ENCODE assay signal across 23 mouse cellular contexts in genomic region chr4:141862867-141863266, GRCm38 (mm10). TPM values are rescaled to one million over a fixed set of nuclear protein-coding genes. Genes with fewer than 3 reads are reported as not detected.
DNase-seq lines count a peak whose midpoint lies in the region; ATAC-seq and TF ChIP-seq lines count a peak whose summit lies in the region.
"Had no signal": no experiment of that assay in that cellular context is flagged by ENCODE, and none has a peak within 500 bp of the region (broad histone marks: within the 10 kb centered on the region; RNA-seq: fewer than 3 reads in every experiment).

No protein-coding gene starts in this region.

- TF ChIP-seq EP300 in lung, postnatal 0 days (IDR thresholded peaks at IDR 0.05) = 0 out of 2 replicates have a peak, but pooled peaks have one; percentile 24
- TF ChIP-seq EP300 in heart, postnatal 0 days (IDR thresholded peaks at IDR 0.05; ENCODE audit: low read depth) = no peak

- 87% methylated on average over 5 of the region's 5 CpGs for WGBS in heart, embryonic 10.5 days
- WGBS in lung, postnatal 0 days = 75% methylated on average over 5 of the region's 5 CpGs
- 70% methylated on average over 5 of the region's 5 CpGs for WGBS in lung, adult 2 months
- 37% methylated on average over 5 of the region's 5 CpGs for WGBS in heart, postnatal 0 days

- H3K36me3 ChIP-seq in heart, embryonic 10.5 days = peaks cover 77% of the 10 kb centered on the region
- H3K36me3 ChIP-seq in lung, postnatal 0 days (ENCODE audit: insufficient read depth, low read length) = no peaks in the 10 kb centered on the region
- peaks cover 26% of the 10 kb centered on the region for H3K36me3 ChIP-seq in heart, postnatal 0 days (replicated peaks; ENCODE audit: control insufficient read depth, insufficient read depth, low read length)

- no peaks in the 10 kb centered on the region for H3K9me3 ChIP-seq in heart, embryonic 10.5 days
- H3K9me3 ChIP-seq in lung, postnatal 0 days (ENCODE audit: low read length) = no peaks in the 10 kb centered on the region
- H3K9me3 ChIP-seq in heart, postnatal 0 days (replicated peaks; ENCODE audit: control insufficient read depth, low read length) = no peaks in the 10 kb centered on the region
- H3K9me3 ChIP-seq: embryonic facial prominence, embryonic 12.5 days; liver, embryonic 13.5 days; neural tube, embryonic 13.5 days had no signal

- TF ChIP-seq CTCF in lung, postnatal 0 days (IDR thresholded peaks at IDR 0.05) = no peak
- TF ChIP-seq CTCF in lung, adult 2 months (IDR thresholded peaks at IDR 0.05; ENCODE audit: insufficient read depth, low read length) = no peak
- no peak for TF ChIP-seq CTCF in heart, postnatal 0 days (IDR thresholded peaks at IDR 0.05; ENCODE audit: low read depth)

- H3K27me3 ChIP-seq in heart, embryonic 10.5 days (ENCODE audit: insufficient read depth, poor library complexity, severe bottlenecking) = no peaks in the 10 kb centered on the region
- no peaks in the 10 kb centered on the region for H3K27me3 ChIP-seq in lung, postnatal 0 days (replicated peaks; ENCODE audit: insufficient read depth, low read length)
- no peaks in the 10 kb centered on the region for H3K27me3 ChIP-seq in heart, postnatal 0 days (ENCODE audit: control insufficient read depth, insufficient read depth, low read length)
- H3K27me3 ChIP-seq: embryonic facial prominence, embryonic 12.5 days; liver, embryonic 13.5 days; neural tube, embryonic 13.5 days; Patski had no signal

- no peak overlapping the region for H3K4me3 ChIP-seq in heart, embryonic 10.5 days
- no peak overlapping the region for H3K4me3 ChIP-seq in lung, postnatal 0 days (ENCODE audit: low read depth, low read length)
- H3K4me3 ChIP-seq in lung, adult 2 months (replicated peaks; ENCODE audit: extremely low read depth, low read depth, low read length) = no peak overlapping the region
- H3K4me3 ChIP-seq in heart, postnatal 0 days (ENCODE audit: low read depth, low read length) = no peak overlapping the region
- H3K4me3 ChIP-seq: embryonic facial prominence, embryonic 12.5 days; liver, embryonic 13.5 days; neural tube, embryonic 13.5 days had no signal

- H3K4me1 ChIP-seq in heart, embryonic 10.5 days = peaks cover 44% of the 10 kb centered on the region
- peaks cover 10% of the 10 kb centered on the region; the same call in 1 of the 2 replicates for H3K4me1 ChIP-seq in lung, postnatal 0 days (ENCODE audit: insufficient read depth, low read depth, low read length)
- H3K4me1 ChIP-seq in lung, adult 2 months (ENCODE audit: control insufficient read depth, insufficient read depth, low read length) = peaks cover 15% of the 10 kb centered on the region
- peaks cover 24% of the 10 kb centered on the region for H3K4me1 ChIP-seq in heart, postnatal 0 days (ENCODE audit: control insufficient read depth, insufficient read depth)

- H3K4me2 ChIP-seq in lung, postnatal 0 days (replicated peaks; ENCODE audit: low read depth, low read length) = no peak overlapping the region
- no peak overlapping the region for H3K4me2 ChIP-seq in heart, postnatal 0 days (ENCODE audit: low read depth, low read length)
- H3K4me2 ChIP-seq: embryonic facial prominence, embryonic 12.5 days; liver, embryonic 13.5 days; midbrain, embryonic 11.5 days; neural tube, embryonic 13.5 days had no signal

- no peak for TF ChIP-seq POLR2A in lung, adult 2 months (IDR thresholded peaks at IDR 0.05; ENCODE audit: borderline replicate concordance, extremely low read depth, low read depth, low read length)

- peak overlapping the region; percentile 37 for H3K27ac ChIP-seq in heart, embryonic 10.5 days
- no peak overlapping the region for H3K27ac ChIP-seq in lung, postnatal 0 days (ENCODE audit: low read length)
- peak overlapping the region; percentile 60 for H3K27ac ChIP-seq in heart, postnatal 0 days (ENCODE audit: low read depth)
- H3K27ac ChIP-seq: embryonic facial prominence, embryonic 12.5 days; liver, embryonic 13.5 days; neural tube, embryonic 13.5 days had no signal

- no peak for DNase-seq in heart, embryonic 10.5 days (ENCODE audit: low spot score)
- DNase-seq in heart, adult 8-10 months (ENCODE audit: low spot score) = no peak
- DNase-seq in lung, postnatal 0 days (ENCODE audit: low spot score) = no peak
- DNase-seq in lung, adult 2 months = no peak
- no peak for DNase-seq in heart, postnatal 0 days (ENCODE audit: low spot score)
- peak; percentile 77 for DNase-seq in testis, postnatal 10 days (ENCODE audit: low spot score)
- DNase-seq in MN1 (ENCODE audit: low spot score) = no peak
- DNase-seq: adrenal gland, postnatal 25 days; cerebellum, adult 18-20 months; gastrocnemius, postnatal 10 days; liver, embryonic 13.5 days; lung, postnatal 10 days; thymus, adult 18-20 months had no signal

- peak; percentile 55 for ATAC-seq in lung, postnatal 0 days
- peak; percentile 57 for ATAC-seq in heart, postnatal 0 days (ENCODE audit: insufficient read depth, low read depth)
- ATAC-seq: activated CD4-positive, CD25-positive, alpha-beta regulatory T cell, adult 4 months; Patski had no signal

- H3K9ac ChIP-seq in lung, postnatal 0 days (replicated peaks; ENCODE audit: low read depth) = no peak overlapping the region
- no peak overlapping the region; the same call in 1 of the 2 replicates for H3K9ac ChIP-seq in heart, postnatal 0 days (replicated peaks; ENCODE audit: low read depth, low read length)
- H3K9ac ChIP-seq: embryonic facial prominence, embryonic 12.5 days; liver, embryonic 13.5 days had no signal

RNA-seq across cellular contexts. Expression of gene Efhd2, which starts 11.9 kb away (rescaled TPM):
- polyA plus RNA-seq in heart, embryonic 10.5 days (2016; fragmentation: Nextera tagmentation; extraction: Ambion mirVana) = 139 and 151 TPM in 2 replicates
- 10 to 100 TPM; 18.1 to 21.4 (median 19.6) TPM for total RNA-seq in heart, adult 8-10 months (2022)
- 81.6 and 88.4 TPM in 2 replicates for polyA plus RNA-seq in lung, postnatal 0 days (2015; fragmentation: Nextera tagmentation; extraction: Ambion mirVana)
- 95.0 and 116 TPM in 2 replicates for polyA plus RNA-seq in lung, adult 2 months (2012; rRNA removed)
- 42.7 and 42.9 TPM in 2 replicates for total RNA-seq in heart, postnatal 0 days (2014; rRNA removed; ENCODE audit: low replicate concordance)
- 54.5 and 56.9 TPM in 2 replicates for polyA plus RNA-seq in heart, postnatal 0 days (2015; fragmentation: Nextera tagmentation; extraction: Ambion mirVana)

RNA-seq across cellular contexts. Expression of gene Ctrc, which starts 16.7 kb away (rescaled TPM):
- polyA plus RNA-seq in heart, embryonic 10.5 days (2016; fragmentation: Nextera tagmentation; extraction: Ambion mirVana) = not detected in 2 replicates
- not detected for total RNA-seq in heart, adult 8-10 months (2022)
- polyA plus RNA-seq in lung, postnatal 0 days (2015; fragmentation: Nextera tagmentation; extraction: Ambion mirVana) = not detected in 2 replicates
- polyA plus RNA-seq in lung, adult 2 months (2012; rRNA removed) = 4.7 TPM in 1 of 2 replicates, not detected in the other
- total RNA-seq in heart, postnatal 0 days (2014; rRNA removed; ENCODE audit: low replicate concordance) = not detected in 2 replicates
- polyA plus RNA-seq in heart, postnatal 0 days (2015; fragmentation: Nextera tagmentation; extraction: Ambion mirVana) = not detected in 2 replicates
- total RNA-seq: adrenal gland, postnatal 25 days; gastrocnemius, postnatal 10 days; hematopoietic stem cell, adult 5-6 weeks had no signal
- polyA plus RNA-seq: activated CD4-positive, CD25-positive, alpha-beta regulatory T cell, adult 4 months; C2C12; embryonic facial prominence, embryonic 12.5 days; kidney, embryonic 14.5 days; limb, embryonic 11.5 days; liver, embryonic 13.5 days; midbrain, embryonic 11.5 days; neural tube, embryonic 13.5 days; Patski; urinary bladder, adult 2 months had no signal

RNA-seq across cellular contexts. Expression of gene Cela2a, which starts 36.9 kb away (rescaled TPM):
- not detected in 2 replicates for polyA plus RNA-seq in heart, embryonic 10.5 days (2016; fragmentation: Nextera tagmentation; extraction: Ambion mirVana)
- total RNA-seq in heart, adult 8-10 months (2022) = 1 to 10 TPM in 1 of 4 experiments, not detected in 3; 1.0 TPM
- polyA plus RNA-seq in lung, postnatal 0 days (2015; fragmentation: Nextera tagmentation; extraction: Ambion mirVana) = not detected in 2 replicates
- 1.5 and 37.8 TPM in 2 replicates for polyA plus RNA-seq in lung, adult 2 months (2012; rRNA removed)
- 2.1 TPM in 1 of 2 replicates, not detected in the other for total RNA-seq in heart, postnatal 0 days (2014; rRNA removed; ENCODE audit: low replicate concordance)
- polyA plus RNA-seq in heart, postnatal 0 days (2015; fragmentation: Nextera tagmentation; extraction: Ambion mirVana) = 0.20 and 0.21 TPM in 2 replicates
- total RNA-seq: gastrocnemius, postnatal 10 days; hematopoietic stem cell, adult 5-6 weeks had no signal
- polyA plus RNA-seq: C2C12; embryonic facial prominence, embryonic 12.5 days; kidney, embryonic 14.5 days; limb, embryonic 11.5 days; midbrain, embryonic 11.5 days; neural tube, embryonic 13.5 days; Patski had no signal
